Mouse (Mus musculus) monocyte, adult 2 months (primary cell): ENCODE data around the gene Opcml.

Experiments used
- DNase-seq, 2 experiments: peaks; one replicate each; pipeline ENCODE4 v3.0.0; 2022; ENCODE audit warnings: low spot score in 2 of 2, low read depth in 1 of 2

Gene Opcml

GRCm38 (mm10) chr9:28420808-28421207, 630.2 kb downstream of the Opcml start:
- no peak for DNase-seq

DNA sequence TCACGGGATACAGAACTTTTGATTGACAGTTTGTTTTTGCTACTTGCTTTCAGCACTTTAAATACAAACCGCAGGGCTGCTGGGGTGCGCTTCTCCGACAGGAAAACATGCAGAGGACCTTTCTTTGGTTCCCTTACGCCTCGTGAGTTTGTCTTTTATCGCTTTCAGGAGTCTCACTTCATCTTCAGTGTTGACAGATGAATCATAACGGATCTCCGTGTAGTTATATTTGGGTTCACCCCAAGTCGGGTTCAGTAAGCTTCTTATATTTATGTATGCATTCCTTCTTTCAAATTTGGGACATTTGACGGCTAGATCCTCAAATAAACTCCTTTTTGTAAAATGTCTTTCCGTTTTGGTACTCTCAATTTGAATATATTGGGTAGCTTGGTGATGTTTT, 632.8 kb downstream of the Opcml start:
- DNase-seq = no peak

- no peak for DNase-seq
Observed at GRCm38 (mm10) chr9:28432159-28432558, 641.6 kb downstream of the Opcml start.

GRCm38 (mm10) chr9:28438752-28439151, 648.2 kb downstream of the Opcml start:
- DNase-seq = no peak

DNA sequence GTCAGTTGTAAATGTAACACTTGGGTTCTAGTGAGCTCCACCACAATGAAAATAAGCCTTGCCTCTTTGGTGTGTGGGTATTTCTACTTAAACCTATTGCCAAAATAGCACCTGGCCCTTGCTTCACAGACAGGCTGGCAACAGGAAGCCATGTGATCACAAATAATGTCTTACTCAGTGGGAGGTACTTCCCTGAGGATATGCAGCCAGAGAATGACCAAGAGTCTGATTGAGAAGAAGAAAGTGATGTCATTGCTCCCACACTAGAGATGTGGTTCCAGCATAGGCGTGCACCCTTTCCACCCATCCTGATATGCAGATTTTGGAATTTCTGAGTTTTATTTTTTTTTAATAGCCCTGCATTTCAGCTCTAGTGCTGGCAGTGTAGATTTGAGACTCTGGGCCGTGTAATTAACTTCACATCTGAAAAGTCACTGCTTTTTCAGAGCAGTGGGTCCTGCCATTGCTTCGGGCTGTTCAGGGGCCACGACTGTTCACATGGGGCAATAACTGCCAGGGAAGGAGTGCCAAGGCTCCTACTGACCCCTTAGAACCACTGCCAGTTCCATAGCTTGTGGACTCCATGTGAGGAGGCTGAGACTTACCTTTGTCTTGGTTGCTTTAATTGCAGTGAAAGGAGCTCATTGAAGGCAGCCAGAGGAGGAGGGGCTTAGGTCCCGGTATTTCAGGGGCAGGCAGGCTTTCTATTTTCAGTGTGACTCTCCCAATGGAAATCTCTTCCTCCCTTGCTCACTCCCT, 649.0 kb downstream of the Opcml start:
- DNase-seq = no peak

DNA sequence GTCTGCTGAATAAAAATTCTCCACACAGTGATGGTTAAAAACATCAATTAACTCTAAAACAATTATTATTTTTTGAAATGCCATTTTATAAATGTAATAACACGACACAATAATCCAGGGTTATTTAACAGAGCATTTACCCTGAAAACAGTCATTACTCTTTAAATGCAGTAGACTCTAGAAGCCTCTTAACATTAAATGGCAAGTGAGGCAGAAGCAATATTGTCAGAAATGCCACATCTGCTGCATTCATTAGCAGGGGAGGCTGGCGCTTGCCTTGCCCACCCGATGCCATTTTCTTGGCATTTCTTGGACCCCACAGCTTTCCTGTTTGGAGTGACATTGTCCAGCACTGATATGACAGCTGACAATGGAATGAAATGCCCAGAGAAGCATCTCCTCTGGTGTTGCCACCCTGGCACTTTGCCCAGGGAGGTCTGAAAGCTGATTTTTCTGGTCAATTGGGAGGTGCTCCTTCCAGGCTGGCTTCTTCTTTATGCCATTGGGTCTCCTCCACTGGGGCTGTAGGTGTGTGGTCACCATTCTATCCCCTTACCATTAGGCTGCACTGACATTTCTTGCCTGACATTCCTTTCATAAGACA, 649.7 kb downstream of the Opcml start:
- no peak for DNase-seq

DNA sequence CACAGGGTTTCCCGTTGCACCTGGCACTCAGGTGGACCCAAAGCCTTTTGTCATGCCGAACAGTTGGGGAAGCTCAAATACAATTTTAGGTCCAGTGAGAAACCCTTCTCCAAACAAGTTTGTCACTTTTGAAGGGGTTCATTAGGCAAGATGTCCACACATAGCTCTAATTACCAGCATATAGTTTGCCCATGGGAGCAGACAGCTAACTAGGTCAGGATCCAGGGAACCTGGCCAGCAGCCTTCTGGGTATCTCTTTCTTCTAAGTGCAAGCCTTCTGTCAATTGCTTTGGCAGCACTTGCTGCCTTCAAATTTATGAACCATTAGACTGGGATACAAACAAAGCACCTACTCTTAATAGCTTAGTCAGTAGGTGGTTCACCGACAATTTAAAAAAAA, 653.9 kb downstream of the Opcml start:
- no peak for DNase-seq

GRCm38 (mm10) chr9:28444972-28445371, 654.4 kb downstream of the Opcml start:
- no peak for DNase-seq

DNA sequence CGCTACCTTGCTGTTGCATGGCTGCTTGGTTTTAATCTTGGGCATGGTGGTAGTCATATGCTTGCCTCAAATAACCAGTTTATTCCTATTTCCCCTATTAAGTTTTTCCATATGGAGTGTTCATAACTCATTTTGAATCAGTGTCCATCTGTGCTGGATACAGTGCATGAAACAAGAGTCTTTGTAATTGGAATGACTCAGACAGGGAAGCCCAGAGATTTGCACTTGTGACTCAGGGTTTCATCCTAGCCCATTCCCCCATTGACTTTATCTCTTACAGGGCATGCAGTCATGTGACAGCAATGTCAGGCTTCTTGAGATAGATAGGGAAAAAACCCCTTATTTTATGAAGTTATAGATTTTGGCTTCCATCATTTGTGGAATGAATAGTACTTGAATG, 655.3 kb downstream of the Opcml start:
- DNase-seq = no peak

GRCm38 (mm10) chr9:28446278-28447064, 655.9 kb downstream of the Opcml start:
- no peak for DNase-seq

DNA sequence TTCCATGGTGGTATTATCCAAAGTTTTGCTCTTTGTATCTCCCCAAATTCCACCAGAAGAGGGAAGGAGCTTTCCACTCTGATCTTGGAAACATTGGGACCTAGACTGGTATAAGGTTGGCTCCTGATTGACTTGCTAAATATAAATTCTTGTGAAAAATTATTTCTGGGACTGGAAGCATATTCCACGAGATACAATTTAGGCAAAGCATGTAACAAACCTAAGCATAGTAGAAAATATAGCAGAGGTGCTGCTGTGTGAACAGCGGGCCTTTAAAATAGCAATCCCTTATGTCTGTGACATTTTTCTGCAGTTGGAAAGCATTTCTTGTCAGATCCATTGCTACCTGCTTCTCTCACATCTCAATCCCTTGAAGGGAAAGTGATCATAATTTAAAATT, 661.9 kb downstream of the Opcml start:
- DNase-seq = no peak

DNA sequence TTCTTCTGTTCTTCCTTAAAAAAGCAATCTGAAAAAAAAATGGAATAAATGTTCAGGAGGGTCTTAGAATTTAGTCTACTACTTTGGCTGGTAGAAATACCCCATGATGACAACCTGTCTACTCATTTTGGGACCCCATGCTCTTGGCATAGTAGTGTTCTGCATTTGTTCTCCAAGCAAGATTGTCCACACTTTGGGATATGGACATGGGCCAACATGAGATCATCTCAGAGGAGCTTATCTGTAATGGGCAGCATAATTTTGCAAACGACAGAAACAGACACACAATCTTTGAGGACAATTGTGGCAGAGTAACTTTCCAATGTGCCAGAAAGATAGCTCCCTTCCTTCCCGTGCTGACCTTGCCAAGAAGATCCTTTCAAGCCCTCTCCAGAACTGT, 662.5 kb downstream of the Opcml start:
- no peak for DNase-seq

DNA sequence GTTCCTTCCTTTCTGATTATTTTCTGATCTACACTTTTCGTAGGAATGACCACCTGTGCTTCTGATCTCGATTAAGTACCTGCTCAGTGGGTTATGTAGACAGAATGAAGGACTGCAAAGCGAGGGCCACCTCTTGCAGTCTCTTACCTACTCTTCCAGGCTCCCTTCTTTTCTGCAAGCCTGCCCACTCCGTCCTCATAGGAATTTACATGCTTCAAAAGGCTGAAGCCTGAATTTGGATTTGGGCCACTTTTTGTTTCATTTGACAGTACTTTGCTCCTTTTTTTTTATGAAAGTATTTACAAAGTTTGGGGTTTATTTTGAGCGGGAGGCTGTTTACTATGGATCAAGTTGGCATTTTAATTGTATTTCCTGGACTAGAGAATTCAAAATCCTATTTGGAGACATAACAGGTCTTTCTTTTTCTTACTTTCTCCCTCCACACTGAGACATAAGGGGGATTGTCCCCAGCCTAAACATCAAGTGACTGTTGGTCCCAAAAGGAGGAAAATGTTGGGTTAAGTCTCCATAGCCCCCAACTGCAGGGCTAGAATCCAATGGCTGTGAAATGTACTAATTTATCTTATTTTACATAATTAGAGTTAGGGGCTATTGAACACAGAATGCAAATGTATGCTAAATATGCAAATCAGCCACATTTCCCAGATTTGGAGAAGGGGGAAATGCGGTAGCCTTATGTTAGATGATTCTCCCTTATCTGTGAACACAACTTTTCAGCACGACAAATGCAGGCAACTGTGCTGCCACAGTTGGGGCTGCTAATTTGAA, 667.6 kb downstream of the Opcml start:
- DNase-seq = no peak

GRCm38 (mm10) chr9:28463622-28464021, 673.0 kb downstream of the Opcml start:
- DNase-seq = no peak

DNA sequence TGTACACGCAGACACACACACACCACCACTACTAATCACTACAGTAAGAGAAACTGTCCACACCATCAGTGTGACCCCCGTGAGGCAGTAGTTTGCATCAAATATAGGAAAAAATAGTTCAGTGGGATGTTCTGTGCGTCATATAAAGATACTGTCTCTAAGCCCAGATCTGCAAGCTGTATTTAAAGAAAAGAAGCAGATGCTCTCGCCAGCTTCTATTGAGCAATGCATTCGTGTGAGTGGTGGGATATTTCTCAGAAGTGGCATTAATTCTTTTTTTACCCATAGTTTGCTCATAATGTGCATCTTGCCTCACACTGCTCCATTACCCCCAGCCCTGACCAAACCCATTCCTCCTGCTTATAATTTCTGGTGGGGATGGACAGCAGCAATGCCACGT, 678.8 kb downstream of the Opcml start:
- DNase-seq = no peak

- DNase-seq = no peak
Observed at GRCm38 (mm10) chr9:28471501-28471900, 680.9 kb downstream of the Opcml start.

DNA sequence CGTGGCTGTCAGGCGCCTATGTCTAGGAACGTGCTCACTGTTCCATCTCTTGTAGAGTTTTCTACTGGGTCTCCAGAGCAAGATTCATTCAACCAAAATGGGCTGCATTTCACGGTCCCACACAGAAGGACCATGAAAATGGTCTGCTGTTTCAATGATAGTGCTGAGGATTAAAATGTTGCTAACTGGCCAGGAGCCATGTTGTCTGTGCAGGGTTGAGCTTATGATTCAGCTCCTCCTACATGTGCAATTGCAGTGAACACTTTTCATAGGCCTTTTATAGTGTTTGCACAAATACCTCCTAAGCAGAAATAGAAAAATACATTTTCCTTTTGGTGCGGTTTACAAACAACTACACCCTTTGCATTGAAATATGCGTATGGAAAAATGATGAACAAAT, 684.0 kb downstream of the Opcml start:
- no peak for DNase-seq

DNA sequence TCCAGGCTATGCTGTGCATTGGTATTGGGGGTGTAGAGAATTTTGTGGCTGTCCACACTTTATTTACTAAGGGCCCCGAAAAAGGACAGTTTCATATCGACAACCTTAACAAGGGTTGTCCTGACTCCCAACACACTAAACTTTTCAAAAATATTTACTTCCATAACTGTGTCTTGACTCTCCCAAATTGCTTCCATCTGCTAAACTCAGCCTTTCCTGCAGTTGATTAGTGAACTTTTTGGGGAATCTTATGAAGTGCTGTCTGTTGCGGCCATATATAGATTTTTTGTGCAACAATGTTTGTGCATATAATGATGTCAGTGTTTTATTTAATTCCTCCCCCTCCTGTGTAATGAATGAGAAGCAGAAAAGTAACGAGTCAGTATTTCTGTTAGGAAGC, 690.7 kb downstream of the Opcml start:
- no peak for DNase-seq

DNA sequence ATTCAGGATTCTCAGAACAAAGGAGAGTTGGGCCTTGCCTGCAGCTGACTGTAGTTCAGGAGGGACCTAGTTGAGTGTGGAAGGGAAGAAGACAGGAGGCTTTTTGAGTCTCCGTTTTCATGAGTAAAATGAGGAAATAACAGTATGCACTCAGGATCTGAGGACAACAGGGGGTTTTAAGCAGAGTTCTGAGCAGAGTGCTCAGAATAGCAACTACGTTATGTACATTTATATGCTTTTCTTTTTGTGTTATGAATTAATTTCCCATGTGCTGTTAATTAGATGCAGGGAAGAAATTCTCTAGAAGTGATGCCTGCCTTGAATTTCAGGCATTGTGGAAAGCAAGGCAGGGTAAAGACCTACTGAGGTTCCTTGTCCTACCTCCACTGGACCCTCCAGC, 697.9 kb downstream of the Opcml start:
- DNase-seq = no peak

DNA sequence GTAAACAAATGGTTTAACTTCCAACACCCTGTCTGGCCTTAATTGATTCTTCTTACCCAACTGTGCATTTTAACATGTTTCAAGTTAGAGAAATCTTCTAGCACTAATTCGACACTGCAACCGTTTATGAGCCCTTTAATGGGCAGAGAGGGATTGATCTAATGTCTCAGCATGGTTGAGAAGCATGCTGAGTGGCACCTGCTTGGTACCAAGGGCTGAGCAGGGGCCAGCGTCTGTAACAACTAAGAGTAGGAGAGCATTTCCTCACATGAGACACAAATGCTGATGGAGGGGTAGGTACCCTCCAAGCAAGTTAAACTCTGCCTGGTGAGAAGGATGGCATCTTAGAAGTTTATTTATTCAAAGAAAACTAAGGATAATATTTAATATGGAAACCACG, 699.3 kb downstream of the Opcml start:
- DNase-seq = no peak

DNA sequence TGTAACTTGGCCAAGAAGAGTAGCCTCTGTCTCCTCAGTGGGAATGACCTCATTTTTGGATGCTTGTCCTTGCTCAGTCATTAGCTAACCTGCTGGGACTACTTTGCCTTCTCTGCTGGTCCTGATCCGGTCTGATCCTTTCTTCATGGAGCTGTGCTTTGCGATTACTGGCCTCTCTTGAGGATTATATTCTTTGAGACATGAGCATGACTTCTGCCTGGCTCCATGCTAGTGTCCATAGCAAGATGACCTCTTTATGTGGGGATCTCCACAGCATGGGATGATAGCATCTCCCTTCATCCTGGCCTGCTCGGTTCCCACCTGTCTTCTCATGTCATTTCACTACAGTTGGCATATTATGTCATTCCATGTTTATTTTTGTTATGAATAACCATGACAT, 699.8 kb downstream of the Opcml start:
- no peak for DNase-seq
